8 mouse cellular contexts compared by ENCODE assay signal in genomic region chr6:119544518-119544864, GRCm38 (mm10). TPM values are rescaled to one million over a fixed set of nuclear protein-coding genes. Genes with fewer than 3 reads are reported as not detected.
DNase-seq lines count a peak whose midpoint lies in the region; ATAC-seq and TF ChIP-seq lines count a peak whose summit lies in the region.

No protein-coding gene starts in this region.

- peak overlapping the region; percentile 90 for H3K4me2 ChIP-seq in heart, embryonic 16.5 days (ENCODE audit: low read depth, low read length)
- peak overlapping the region; percentile 71 for H3K4me2 ChIP-seq in liver, embryonic 15.5 days

- 5% methylated on average over 14 of the region's 14 CpGs for WGBS in lung, adult 2 months
- 3% methylated on average over 14 of the region's 14 CpGs for WGBS in heart, embryonic 16.5 days
- 3% methylated on average over 14 of the region's 14 CpGs for WGBS in liver, embryonic 15.5 days (ENCODE audit: insufficient replicate concordance)

- no peak overlapping the region for H3K27ac ChIP-seq in cortical plate, adult 2 months (ENCODE audit: insufficient read depth, low read length)
- H3K27ac ChIP-seq in heart, embryonic 16.5 days (ENCODE audit: low read length): no peak overlapping the region
- H3K27ac ChIP-seq in liver, embryonic 15.5 days (replicated peaks): no peak overlapping the region

- H3K9ac ChIP-seq in heart, embryonic 16.5 days (ENCODE audit: low read length): peak overlapping the region; percentile 73
- no peak overlapping the region for H3K9ac ChIP-seq in liver, embryonic 15.5 days

- TF ChIP-seq POLR2A in lung, adult 2 months (IDR thresholded peaks at IDR 0.05; ENCODE audit: borderline replicate concordance, extremely low read depth, low read depth, low read length): no peak
- no peak for TF ChIP-seq POLR2A in cortical plate, adult 2 months (IDR thresholded peaks at IDR 0.05; ENCODE audit: extremely low read depth, insufficient read depth, low read length)

- H3K4me1 ChIP-seq in lung, adult 2 months (ENCODE audit: control insufficient read depth, insufficient read depth, low read length): no peaks in the 10 kb centered on the region
- no peaks in the 10 kb centered on the region for H3K4me1 ChIP-seq in cortical plate, adult 2 months (ENCODE audit: control insufficient read depth, insufficient read depth, low read length)
- peaks cover 4% of the 10 kb centered on the region; the same call in 1 of the 2 replicates for H3K4me1 ChIP-seq in heart, embryonic 16.5 days (ENCODE audit: control insufficient read depth, insufficient read depth, low read length)
- peaks cover 4% of the 10 kb centered on the region; the same call in 1 of the 2 replicates for H3K4me1 ChIP-seq in liver, embryonic 15.5 days (replicated peaks)

- peaks cover 20% of the 10 kb centered on the region for H3K27me3 ChIP-seq in heart, embryonic 16.5 days (ENCODE audit: control insufficient read depth, insufficient read depth, low read length)
- H3K27me3 ChIP-seq in liver, embryonic 15.5 days: peaks cover 60% of the 10 kb centered on the region

- H3K36me3 ChIP-seq in heart, embryonic 16.5 days (ENCODE audit: control insufficient read depth, insufficient read depth): no peaks in the 10 kb centered on the region
- no peaks in the 10 kb centered on the region for H3K36me3 ChIP-seq in liver, embryonic 15.5 days (replicated peaks)

- TF ChIP-seq CTCF in lung, adult 2 months (IDR thresholded peaks at IDR 0.05; ENCODE audit: insufficient read depth, low read length): no peak
- no peak for TF ChIP-seq CTCF in cortical plate, adult 2 months (IDR thresholded peaks at IDR 0.05; ENCODE audit: extremely low read depth, insufficient read depth, low read length)

- peak; percentile 32 for DNase-seq in lung, adult 2 months
- no peak for DNase-seq in lung, adult 18-20 months
- DNase-seq in spleen, postnatal 14 days (ENCODE audit: low spot score in 2 of 2): no peak
- no peak for DNase-seq in layer of hippocampus, adult 9-11 months
- no peak for DNase-seq in thymus, postnatal 25 days

- peak; percentile 42; the same call in 1 of the 2 replicates for ATAC-seq in heart, embryonic 16.5 days (replicated peaks; ENCODE audit: extremely low read depth, insufficient read depth, low FRiP score)
- ATAC-seq in liver, embryonic 15.5 days (ENCODE audit: insufficient read depth): no peak

- H3K4me3 ChIP-seq in lung, adult 2 months (replicated peaks; ENCODE audit: extremely low read depth, low read depth, low read length): peak overlapping the region; percentile 58
- H3K4me3 ChIP-seq in cortical plate, adult 2 months (ENCODE audit: insufficient read depth, low read length): peak overlapping the region; percentile 35
- peak overlapping the region; percentile 78 for H3K4me3 ChIP-seq in heart, embryonic 16.5 days (ENCODE audit: low read length)
- peak overlapping the region; percentile 52 for H3K4me3 ChIP-seq in liver, embryonic 15.5 days (replicated peaks)

- H3K9me3 ChIP-seq in heart, embryonic 16.5 days (replicated peaks; ENCODE audit: control insufficient read depth, low read length): 0 out of 2 replicates have a peak, but pooled peaks cover 4% of the 10 kb centered on the region
- no peaks in the 10 kb centered on the region for H3K9me3 ChIP-seq in liver, embryonic 15.5 days (replicated peaks)

RNA-seq across cellular contexts. Expression of gene Wnt5b, which starts 0.3 kb away (rescaled TPM):
- polyA plus RNA-seq in lung, adult 2 months (2012; rRNA removed): 3.2 and 4.7 TPM in 2 replicates
- polyA plus RNA-seq in cortical plate, adult 2 months (2012; rRNA removed): 1.9 and 2.5 TPM in 2 replicates
- polyA plus RNA-seq in heart, embryonic 16.5 days (2015; fragmentation: Nextera tagmentation; extraction: Ambion mirVana): 5.1 and 5.6 TPM in 2 replicates
- polyA plus RNA-seq in liver, embryonic 15.5 days (2015; fragmentation: Nextera tagmentation; extraction: Ambion mirVana): 0.30 and 0.41 TPM in 2 replicates
